Mouse (Mus musculus) thymus, adult 2 months (tissue): ENCODE measurements around the gene Slc22a19.
"Not testable (repeated sequence)": the region's sequence is repeated elsewhere in the genome, so short reads cannot be mapped to it uniquely, and the experiment has no call there.

Experiments
- CTCF ChIP-seq: fragments of 200-500 bp; IDR thresholded peaks from 2 replicates; pipeline ENCODE4 v1.5.1; 2012; ENCODE audit warnings: mild to moderate bottlenecking, control low read depth, low read length, moderate library complexity, borderline replicate concordance; ENCODE audit not compliant: control insufficient read depth, poor library complexity, insufficient read depth; ENCODE audit errors: extremely low read depth
- POLR2A ChIP-seq: fragments of 200-500 bp; IDR thresholded peaks from 2 replicates; pipeline ENCODE4 v1.6.1; 2012; ENCODE audit warnings: mild to moderate bottlenecking, low read length, control low read depth, moderate library complexity; ENCODE audit not compliant: control insufficient read depth, poor library complexity, insufficient read depth; ENCODE audit errors: extremely low read depth

GRCm38 (mm10) chr19:7693104-7693503 lies 18.0 kb downstream of the Slc22a19 start:
- TF ChIP-seq POLR2A, CTCF: not testable (repeated sequence)
